Mouse (Mus musculus): Measurements from ENCODE around the gene Cdk13. TPM values are rescaled to one million over a fixed set of nuclear protein-coding genes. Genes with fewer than 3 reads are reported as not detected.

Gene Cdk13
- polyA plus RNA-seq, 1 experiment from 2014 or later = 16.2 TPM

GRCm38 (mm10) chr13:17708784-17709311 is 96.0 kb downstream of the Cdk13 start:
- Histone ChIP-seq H3K4me1 (replicated peaks; ENCODE audit: insufficient read depth, low read length) (no peaks in the 10 kb centered on the region), H3K4me3 (replicated peaks; ENCODE audit: low read depth, low read length) (no peak overlapping the region), H3K9ac (ENCODE audit: low read depth, low read length) (no peak overlapping the region), H3K9me3 (replicated peaks; ENCODE audit: low read length) (no peaks in the 10 kb centered on the region), H3K36me3 (ENCODE audit: insufficient read depth, low read length) (no peaks in the 10 kb centered on the region), H3K27me3 (ENCODE audit: insufficient read depth, low read length) (no peaks in the 10 kb centered on the region), H3K27ac (no peak overlapping the region), H3K4me2 (ENCODE audit: low read length) (no peak overlapping the region)
- 89% methylated on average over 5 of the region's 5 CpGs for WGBS
- DNase-seq (ENCODE audit: low spot score) (no peak), ATAC-seq (replicated peaks; ENCODE audit: low FRiP score, low read depth) (no peak)
- TF ChIP-seq CTCF (IDR thresholded peaks at IDR 0.05; ENCODE audit: low read depth) = no peak

GRCm38 (mm10) chr13:17705188-17705826 is 99.6 kb downstream of the Cdk13 start:
- H3K4me1 ChIP-seq (replicated peaks; ENCODE audit: insufficient read depth, low read length) = no peaks in the 10 kb centered on the region
- H3K9ac ChIP-seq (ENCODE audit: low read depth, low read length) = no peak overlapping the region
- no peak overlapping the region for H3K4me2 ChIP-seq (ENCODE audit: low read length)
- no peak overlapping the region for H3K4me3 ChIP-seq (replicated peaks; ENCODE audit: low read depth, low read length)
- no peaks in the 10 kb centered on the region for H3K36me3 ChIP-seq (ENCODE audit: insufficient read depth, low read length)
- DNase-seq (ENCODE audit: low spot score) = no peak
- H3K27me3 ChIP-seq (ENCODE audit: insufficient read depth, low read length) = no peaks in the 10 kb centered on the region
- no peak overlapping the region for H3K27ac ChIP-seq
- no peak for TF ChIP-seq CTCF (IDR thresholded peaks at IDR 0.05; ENCODE audit: low read depth)
- no peak for ATAC-seq (replicated peaks; ENCODE audit: low FRiP score, low read depth)
- H3K9me3 ChIP-seq (replicated peaks; ENCODE audit: low read length) = no peaks in the 10 kb centered on the region
- 79% methylated on average over 6 of the region's 6 CpGs for WGBS

- Histone ChIP-seq H3K9me3 (replicated peaks; ENCODE audit: low read length) (no peaks in the 10 kb centered on the region), H3K4me1 (replicated peaks; ENCODE audit: insufficient read depth, low read length) (no peaks in the 10 kb centered on the region), H3K27me3 (ENCODE audit: insufficient read depth, low read length) (no peaks in the 10 kb centered on the region), H3K4me3 (replicated peaks; ENCODE audit: low read depth, low read length) (no peak overlapping the region), H3K36me3 (ENCODE audit: insufficient read depth, low read length) (no peaks in the 10 kb centered on the region), H3K27ac (no peak overlapping the region), H3K9ac (ENCODE audit: low read depth, low read length) (no peak overlapping the region), H3K4me2 (ENCODE audit: low read length) (no peak overlapping the region)
- ATAC-seq (replicated peaks; ENCODE audit: low FRiP score, low read depth) (no peak), DNase-seq (ENCODE audit: low spot score) (no peak)
- no peak for TF ChIP-seq CTCF (IDR thresholded peaks at IDR 0.05; ENCODE audit: low read depth)
Observed at GRCm38 (mm10) chr13:17702311-17702710, 102.6 kb downstream of the Cdk13 start.

- Histone ChIP-seq H3K27ac (no peak overlapping the region), H3K36me3 (ENCODE audit: insufficient read depth, low read length) (no peaks in the 10 kb centered on the region), H3K9ac (ENCODE audit: low read depth, low read length) (no peak overlapping the region), H3K9me3 (replicated peaks; ENCODE audit: low read length) (no peaks in the 10 kb centered on the region), H3K4me1 (replicated peaks; ENCODE audit: insufficient read depth, low read length) (no peaks in the 10 kb centered on the region), H3K27me3 (ENCODE audit: insufficient read depth, low read length) (no peaks in the 10 kb centered on the region), H3K4me2 (ENCODE audit: low read length) (no peak overlapping the region), H3K4me3 (replicated peaks; ENCODE audit: low read depth, low read length) (no peak overlapping the region)
- DNase-seq (ENCODE audit: low spot score) (no peak), ATAC-seq (replicated peaks; ENCODE audit: low FRiP score, low read depth) (no peak)
- no peak for TF ChIP-seq CTCF (IDR thresholded peaks at IDR 0.05; ENCODE audit: low read depth)
Observed at GRCm38 (mm10) chr13:17701322-17701721, 103.6 kb downstream of the Cdk13 start.

GRCm38 (mm10) chr13:17700090-17700715 is 104.7 kb downstream of the Cdk13 start:
- Histone ChIP-seq H3K36me3 (ENCODE audit: insufficient read depth, low read length) (no peaks in the 10 kb centered on the region), H3K9ac (ENCODE audit: low read depth, low read length) (no peak overlapping the region), H3K4me2 (ENCODE audit: low read length) (no peak overlapping the region), H3K4me3 (replicated peaks; ENCODE audit: low read depth, low read length) (no peak overlapping the region), H3K9me3 (replicated peaks; ENCODE audit: low read length) (no peaks in the 10 kb centered on the region), H3K4me1 (replicated peaks; ENCODE audit: insufficient read depth, low read length) (no peaks in the 10 kb centered on the region), H3K27ac (no peak overlapping the region), H3K27me3 (ENCODE audit: insufficient read depth, low read length) (no peaks in the 10 kb centered on the region)
- 88% methylated on average over 3 of the region's 3 CpGs for WGBS
- no peak for TF ChIP-seq CTCF (IDR thresholded peaks at IDR 0.05; ENCODE audit: low read depth)
- DNase-seq (ENCODE audit: low spot score) (no peak), ATAC-seq (replicated peaks; ENCODE audit: low FRiP score, low read depth) (no peak)

GRCm38 (mm10) chr13:17695898-17696580 is 108.9 kb downstream of the Cdk13 start:
- no peaks in the 10 kb centered on the region for H3K9me3 ChIP-seq (replicated peaks; ENCODE audit: low read length)
- peak overlapping the region; percentile 87 for H3K4me3 ChIP-seq (replicated peaks; ENCODE audit: low read depth, low read length)
- peak; percentile 29 for DNase-seq (ENCODE audit: low spot score)
- no peak for ATAC-seq (replicated peaks; ENCODE audit: low FRiP score, low read depth)
- peak overlapping the region; percentile 98 for H3K27ac ChIP-seq
- H3K9ac ChIP-seq (ENCODE audit: low read depth, low read length) = peak overlapping the region; percentile 96
- peak overlapping the region; percentile 70 for H3K4me2 ChIP-seq (ENCODE audit: low read length)
- no peaks in the 10 kb centered on the region for H3K36me3 ChIP-seq (ENCODE audit: insufficient read depth, low read length)
- H3K27me3 ChIP-seq (ENCODE audit: insufficient read depth, low read length) = no peaks in the 10 kb centered on the region
- WGBS = 10% methylated on average over 7 of the region's 7 CpGs
- no peaks in the 10 kb centered on the region for H3K4me1 ChIP-seq (replicated peaks; ENCODE audit: insufficient read depth, low read length)
- TF ChIP-seq CTCF (IDR thresholded peaks at IDR 0.05; ENCODE audit: low read depth) = no peak

Data from kidney, postnatal 0 days (tissue).